Mouse (Mus musculus): Measurements from ENCODE around the gene Gcnt1.

- TF ChIP-seq EP300 (IDR thresholded peaks at IDR 0.05) = no peak
- TF ChIP-seq CTCF (IDR thresholded peaks at IDR 0.05) = no peak
Observed at GRCm38 (mm10) chr19:17294136-17294535, 78.5 kb downstream of the Gcnt1 start.
